Mouse (Mus musculus): ENCODE measurements around the gene Rab4a.

GRCm38 (mm10) chr8:123845991-123846390 lies 40.2 kb downstream of the Rab4a start:
- TF ChIP-seq CTCF (IDR thresholded peaks at IDR 0.05; ENCODE audit: borderline replicate concordance, insufficient read depth, low read depth, low read length), result no peak
- no peak for TF ChIP-seq POLR2A (IDR thresholded peaks at IDR 0.05; ENCODE audit: borderline replicate concordance, insufficient read depth, low read length)
